Mouse (Mus musculus): ENCODE results near the gene Ube2b.

Gene Ube2b

DNA sequence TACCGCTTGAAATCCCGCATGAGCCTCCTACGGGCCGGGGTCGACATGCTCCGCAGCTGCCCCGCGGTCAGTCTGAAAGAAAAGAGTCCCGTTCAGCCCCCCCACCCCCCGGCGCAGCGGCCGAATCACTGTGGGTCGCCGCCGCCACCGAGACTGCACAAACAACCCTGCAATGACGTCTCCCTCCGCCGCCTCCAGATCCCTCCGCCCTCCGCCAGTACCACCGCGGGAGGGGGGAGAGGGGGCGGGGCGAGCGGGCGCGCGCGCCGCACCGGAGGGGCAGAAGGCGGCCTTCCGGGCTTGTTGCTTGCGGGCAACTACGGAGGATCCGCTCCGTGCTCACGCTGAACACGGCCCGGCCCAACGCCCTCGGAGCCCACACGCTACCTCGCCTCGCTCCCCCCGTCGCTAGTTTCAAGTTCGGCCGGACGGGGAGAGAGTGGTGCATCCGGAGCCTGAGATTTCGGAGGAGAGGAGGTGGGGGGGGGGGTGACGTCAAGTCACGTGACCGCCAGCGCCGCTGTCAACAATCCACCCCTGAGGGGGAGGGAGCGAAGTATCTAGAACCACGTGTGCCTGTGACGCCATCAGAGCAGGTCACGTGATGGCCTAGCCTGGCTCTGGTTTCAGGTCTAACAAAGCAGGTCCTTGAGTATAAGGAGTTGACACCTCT is at the start of gene Ube2b:
Gene Ube2b, minus strand, starts transcription at position 473 of the 673 bp plus-strand sequence.
- peak; percentile 96 to 99 for DNase-seq (ENCODE audit: low spot score in 2 of 2)

DNA sequence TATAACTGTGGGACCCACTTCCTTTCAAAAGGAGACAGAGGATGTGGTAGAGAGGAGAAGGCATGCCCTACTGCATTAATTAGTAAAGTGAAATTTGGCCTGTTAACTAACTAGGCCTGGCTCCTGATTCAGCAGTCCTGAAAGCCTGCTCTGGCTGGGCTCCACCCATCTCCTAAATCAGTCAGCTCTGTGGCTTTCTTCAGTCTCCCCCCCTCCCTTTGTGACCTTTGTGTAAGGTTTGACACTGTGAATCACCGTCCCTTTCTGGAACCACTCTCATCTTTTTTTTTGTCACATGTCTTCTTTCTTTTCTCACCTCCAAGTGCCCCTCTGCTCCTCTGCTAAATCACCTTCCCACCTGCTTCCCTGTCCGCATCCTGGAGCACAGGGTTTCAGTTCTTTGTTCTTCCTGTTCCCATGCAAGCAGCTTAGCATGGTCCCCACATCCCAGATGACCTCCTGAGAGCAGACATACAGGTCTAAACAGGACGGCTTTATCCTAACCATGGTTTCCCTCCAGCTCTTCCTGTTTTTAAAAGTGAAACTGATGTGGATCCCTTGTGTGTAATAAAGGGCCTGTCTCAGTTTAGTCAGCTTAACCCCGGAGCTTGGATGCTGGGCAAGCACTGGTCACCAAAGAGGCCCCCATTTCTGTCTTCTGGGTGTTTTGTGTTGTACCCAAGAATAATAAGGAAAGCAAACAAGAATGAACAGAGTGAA is 46.0 kb upstream of the Ube2b start:
- no peak for DNase-seq (ENCODE audit: low spot score in 2 of 2)

DNA sequence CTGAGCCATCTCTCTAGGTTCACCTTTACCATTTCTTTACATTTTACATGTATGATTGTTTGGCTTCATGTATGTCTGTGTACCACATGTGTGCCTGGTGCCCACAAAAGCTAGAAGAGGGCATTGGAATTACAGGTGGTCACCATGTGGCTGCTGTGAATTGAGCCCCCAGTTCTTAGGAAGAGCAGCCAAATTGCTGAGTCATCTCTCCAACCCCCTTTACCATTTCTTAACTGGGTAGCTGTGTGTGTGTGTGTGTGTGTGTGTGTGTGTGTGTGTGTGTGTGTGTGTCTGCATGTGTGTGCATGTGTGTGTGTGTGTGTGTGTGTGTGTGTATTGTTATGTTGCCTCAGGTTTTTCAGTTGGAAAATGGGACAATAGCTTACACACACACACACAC is 43.6 kb upstream of the Ube2b start:
- DNase-seq (ENCODE audit: low spot score in 2 of 2): no peak

DNA sequence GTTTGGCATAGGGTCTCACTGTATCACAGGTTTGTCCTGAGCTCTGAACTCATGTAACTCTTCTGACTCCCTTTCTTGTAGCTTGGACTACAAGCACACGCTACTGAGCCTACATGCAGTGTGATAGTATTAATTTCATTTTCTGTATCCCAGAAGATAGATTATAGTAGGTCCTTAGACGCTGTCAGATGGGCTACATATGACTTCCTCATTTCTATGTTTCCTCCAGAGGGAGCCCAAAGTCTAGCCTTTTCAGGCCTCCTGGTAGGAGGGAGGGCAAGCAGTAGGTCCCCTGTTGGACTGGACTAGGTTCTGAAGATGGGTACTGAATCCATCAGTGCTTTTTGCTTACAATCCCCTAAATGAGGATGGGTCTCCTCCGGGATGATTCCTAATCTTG is 42.7 kb upstream of the Ube2b start:
- DNase-seq (ENCODE audit: low spot score in 2 of 2): peak in 1 of 2 experiments; percentile 5

DNA sequence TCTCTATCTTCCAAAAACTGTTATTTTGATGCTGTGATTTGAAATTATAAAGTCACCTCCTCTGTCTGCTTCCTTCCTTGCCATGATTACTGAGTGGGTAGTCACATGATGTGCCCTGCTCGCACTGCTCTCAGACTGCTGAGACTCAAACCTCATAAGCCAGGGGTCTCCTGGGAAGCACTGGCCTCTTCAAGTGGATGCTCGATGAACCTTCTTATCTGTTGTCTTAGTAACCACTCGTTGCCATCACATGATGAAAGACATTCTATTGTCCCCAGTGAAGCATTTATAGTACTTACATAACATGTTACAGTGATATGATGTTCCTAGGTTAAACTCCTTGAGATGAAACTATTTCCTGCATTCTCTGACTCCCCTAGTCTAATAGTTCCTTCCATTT is 37.1 kb upstream of the Ube2b start:
- no peak for DNase-seq (ENCODE audit: low spot score in 2 of 2)

DNA sequence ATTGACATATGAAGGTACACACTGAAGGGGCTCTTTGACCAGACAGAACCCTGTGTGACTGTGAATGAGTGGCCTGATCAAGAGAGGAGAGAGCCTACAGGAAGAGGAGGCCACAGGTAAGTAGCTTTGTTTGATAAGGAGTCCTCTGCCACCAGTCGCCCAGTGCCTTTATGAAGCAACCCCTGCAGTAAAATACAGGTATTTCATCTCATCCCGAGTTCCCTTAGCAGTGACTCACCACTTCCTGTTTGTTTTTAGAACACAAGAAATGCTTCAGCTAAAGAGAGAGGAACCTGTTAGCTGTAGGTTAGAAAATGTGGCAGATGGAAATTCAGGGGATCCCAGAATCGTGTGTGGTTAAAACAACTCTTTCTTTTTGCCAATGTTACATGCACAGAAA is 35.3 kb upstream of the Ube2b start:
- DNase-seq (ENCODE audit: low spot score in 2 of 2): no peak

DNA sequence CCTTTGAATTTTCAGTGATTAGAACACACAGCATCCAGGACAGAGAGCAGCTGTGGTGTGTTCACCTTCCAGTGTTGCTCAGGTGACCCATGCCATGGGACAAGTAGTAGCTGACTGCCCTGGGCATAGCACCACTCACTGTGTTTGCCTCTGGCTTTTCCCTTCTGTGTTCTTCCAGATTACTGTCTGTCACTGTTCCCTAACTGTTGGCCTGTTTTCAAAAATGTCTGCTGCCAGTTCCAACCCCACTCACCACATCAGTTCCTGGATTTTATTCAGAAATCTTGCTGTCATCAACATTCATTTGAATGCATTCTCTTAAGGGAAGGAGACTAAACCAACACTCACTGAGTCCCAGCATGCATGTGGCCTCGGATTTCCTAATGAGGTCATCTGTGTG is 33.4 kb upstream of the Ube2b start:
- DNase-seq (ENCODE audit: low spot score in 2 of 2): no peak

DNA sequence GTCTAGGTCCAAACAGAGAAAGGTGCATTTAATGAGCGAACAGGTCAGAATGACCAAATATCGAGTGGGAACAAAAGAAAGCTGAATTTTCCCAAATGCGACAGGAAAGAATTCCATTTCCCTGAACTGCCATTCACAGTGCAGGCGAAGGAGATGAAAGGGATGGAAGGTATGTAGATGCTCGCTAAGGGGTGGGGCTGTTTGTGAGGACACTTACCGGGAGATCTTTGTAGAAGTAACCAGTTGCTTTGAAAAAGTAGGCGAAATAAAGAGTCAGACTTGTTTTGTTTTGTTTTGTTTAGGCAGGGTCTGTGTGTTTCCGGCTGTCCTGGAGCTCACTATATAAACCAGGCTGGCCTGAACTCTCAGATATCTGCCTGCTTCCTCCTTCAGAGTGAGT is 31.8 kb upstream of the Ube2b start:
- no peak for DNase-seq (ENCODE audit: low spot score in 2 of 2)

DNA sequence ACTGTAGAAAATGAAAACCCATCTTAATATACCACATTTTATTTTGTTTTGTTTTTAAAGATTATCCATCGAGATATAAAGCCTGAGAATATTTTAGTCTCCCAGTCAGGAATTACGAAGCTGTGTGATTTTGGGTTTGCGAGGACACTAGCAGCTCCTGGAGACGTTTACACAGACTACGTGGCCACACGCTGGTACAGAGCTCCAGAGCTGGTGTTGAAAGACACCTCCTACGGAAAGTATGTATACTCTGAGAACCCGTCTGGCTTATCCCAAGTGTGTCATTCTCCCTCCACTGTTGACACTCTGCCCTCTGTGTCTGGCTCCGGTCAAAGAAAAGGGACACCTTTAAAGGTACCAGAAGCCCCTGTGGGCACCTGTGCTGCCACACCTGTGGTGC is 17.7 kb upstream of the Ube2b start:
- DNase-seq (ENCODE audit: low spot score in 2 of 2): peak in 1 of 2 experiments; percentile 37

DNA sequence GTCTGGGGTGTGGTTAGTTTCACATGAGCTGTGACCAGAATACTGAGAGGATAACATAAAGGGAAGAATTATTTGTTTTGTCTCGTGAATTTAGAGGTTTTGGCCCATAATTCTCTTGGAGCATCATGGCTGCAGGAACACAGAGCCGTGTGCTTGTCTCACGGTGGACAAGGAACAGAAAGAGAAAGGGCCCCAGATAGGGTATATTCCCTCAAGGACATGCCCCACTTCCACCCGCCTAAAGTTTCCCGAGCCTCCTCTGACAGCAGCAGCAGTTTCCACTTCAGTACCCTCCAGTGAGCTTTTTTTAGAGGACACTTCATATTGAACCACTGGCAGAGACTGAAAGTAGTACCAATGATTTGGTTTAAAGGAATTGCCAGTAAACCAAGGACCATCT is 11.0 kb upstream of the Ube2b start:
- DNase-seq (ENCODE audit: low spot score in 2 of 2): no peak

DNA sequence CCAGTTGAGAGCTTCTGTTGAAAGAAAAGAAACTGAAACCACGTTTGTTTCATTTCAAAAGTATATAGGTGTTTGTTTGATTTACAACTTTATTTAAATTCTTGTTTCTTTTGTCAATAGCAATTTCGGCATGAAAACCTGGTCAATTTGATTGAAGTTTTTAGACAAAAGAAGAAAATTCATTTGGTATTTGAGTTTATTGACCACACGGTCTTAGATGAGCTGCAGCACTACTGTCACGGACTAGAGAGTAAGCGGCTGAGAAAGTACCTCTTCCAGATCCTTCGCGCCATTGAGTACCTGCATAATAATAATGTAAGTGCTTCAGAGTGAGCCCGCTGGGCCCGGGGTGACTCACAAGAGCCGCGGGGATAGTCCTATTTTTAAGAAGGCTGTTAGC is 10.4 kb upstream of the Ube2b start:
- DNase-seq (ENCODE audit: low spot score in 2 of 2): no peak

DNA sequence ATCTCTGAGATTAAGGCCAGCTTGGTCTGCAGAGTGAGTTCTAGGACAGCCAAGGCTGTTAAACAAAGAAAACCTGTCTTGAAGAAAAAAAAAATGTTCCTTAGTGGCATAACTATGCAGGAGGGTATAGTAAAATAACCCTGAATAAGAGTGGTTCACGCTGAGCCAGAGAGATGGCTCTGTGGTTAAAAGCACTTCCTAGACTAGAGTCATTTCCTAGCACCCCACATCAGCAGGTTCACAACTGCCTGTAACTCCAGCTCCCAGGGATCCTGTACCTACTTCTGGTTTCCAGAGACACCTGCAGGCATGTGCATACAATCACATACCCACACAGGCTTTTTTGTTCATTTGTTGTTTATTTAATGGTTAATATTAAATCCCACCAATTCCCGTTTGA is 5.0 kb upstream of the Ube2b start:
- no peak for DNase-seq (ENCODE audit: low spot score in 2 of 2)

DNA sequence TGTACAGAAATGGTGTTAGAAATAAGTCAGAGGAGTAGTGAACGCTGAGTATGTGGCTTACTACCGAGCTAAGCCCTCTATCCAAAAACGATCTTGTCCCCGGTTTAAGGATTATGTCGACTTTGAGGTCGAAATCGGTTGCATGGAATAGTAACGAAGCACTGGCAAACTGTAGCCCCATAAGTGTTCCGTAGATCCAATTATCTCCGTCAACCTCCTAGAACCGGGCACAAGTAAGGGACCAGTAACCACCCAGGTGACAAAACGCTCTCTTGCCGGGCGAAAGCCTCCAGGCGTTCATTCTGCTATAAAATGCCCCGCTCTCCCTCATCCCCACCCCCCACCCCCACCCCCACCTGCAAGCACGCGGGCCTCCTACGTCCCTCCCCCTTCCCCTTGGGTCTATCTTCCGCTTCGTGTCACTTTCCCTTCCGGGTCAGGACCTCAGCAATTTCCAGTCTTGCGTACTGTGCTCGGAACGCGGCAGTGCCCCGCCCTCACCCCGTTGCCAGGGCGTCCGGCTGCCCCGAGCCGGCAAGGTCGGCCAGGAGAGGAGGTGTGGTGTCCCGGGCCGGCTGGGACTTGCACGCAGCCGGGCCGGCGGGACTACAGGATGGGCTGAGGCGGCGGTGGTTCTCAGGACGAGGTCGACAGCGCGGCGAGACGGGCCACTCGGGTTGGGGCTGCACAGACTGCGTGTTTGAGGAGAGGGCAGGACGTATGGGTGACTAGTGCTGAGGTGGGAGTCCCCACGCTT is 3.4 kb upstream of the Ube2b start, which contains the start of gene Cdkl3:
Gene Cdkl3, plus strand, starts transcription at position 450 of the 757 bp plus-strand sequence.
- DNase-seq (ENCODE audit: low spot score in 2 of 2): peak; percentile 86 to 88

DNA sequence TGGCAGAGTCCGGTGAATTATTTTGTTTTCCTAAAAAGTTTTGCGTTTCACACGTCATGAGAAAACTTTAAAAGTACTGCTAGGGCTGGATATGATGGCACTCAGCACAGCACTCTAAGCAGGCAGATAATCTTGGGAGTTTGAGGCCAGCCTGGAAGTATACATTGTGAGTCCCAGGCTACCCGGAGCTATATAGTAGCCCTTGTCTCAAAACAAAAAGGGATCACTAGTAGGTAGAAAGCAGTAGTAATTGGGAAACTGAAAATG is 2.9 kb upstream of the Ube2b start:
- no peak for DNase-seq (ENCODE audit: low spot score in 2 of 2)

DNA sequence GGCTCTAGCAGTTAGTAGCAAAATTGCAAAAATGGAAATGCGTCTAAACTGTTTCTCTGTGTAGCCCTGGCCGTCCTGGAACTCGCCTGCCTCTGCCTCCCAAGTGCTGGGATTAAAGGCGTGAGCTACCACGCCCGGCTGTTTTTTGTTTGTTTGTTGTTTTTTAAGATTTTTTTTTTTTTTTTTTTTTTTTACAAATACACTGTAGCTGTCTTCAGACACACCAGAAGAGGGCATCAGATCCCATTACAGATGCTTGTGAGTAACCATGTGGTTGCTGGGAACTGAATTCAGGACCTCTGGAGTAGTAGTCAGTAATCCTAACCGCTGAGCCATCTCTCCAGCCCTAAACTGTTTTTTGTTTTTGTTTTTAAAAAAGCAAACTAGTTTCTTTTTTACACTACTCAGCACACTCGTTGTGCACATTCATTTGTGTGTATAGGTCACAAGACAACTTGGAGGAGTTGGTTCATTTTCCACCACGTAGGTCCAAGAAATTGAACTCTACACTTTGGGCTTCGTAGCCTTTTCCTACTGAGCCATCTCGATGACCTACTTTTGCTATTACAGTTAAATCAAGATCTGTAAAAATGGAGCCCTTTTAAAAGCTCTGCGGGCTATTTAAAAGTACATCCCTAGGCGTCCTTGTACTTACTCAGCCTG is 2.4 kb upstream of the Ube2b start:
- DNase-seq (ENCODE audit: low spot score in 2 of 2): no peak

DNA sequence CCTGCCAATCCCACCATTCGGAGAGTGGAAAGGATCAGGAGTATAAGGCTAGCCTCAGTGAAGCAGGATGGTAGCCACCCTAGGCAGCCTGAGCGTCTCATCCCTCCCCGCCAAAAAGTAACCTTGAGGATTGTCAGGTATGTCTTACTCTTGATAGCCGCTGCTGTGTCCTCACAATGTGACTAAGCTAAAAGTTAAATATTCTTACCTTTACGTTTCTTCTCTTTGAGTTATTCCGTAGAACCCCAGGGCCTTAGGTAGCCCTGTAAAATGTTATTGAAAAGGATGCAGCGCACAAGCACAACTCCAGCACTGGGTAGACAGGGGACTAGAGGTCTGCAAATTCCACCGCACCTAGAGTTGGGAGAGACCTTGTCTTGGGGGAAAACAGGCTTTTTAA is 1.3 kb upstream of the Ube2b start:
- no peak for DNase-seq (ENCODE audit: low spot score in 2 of 2)

DNA sequence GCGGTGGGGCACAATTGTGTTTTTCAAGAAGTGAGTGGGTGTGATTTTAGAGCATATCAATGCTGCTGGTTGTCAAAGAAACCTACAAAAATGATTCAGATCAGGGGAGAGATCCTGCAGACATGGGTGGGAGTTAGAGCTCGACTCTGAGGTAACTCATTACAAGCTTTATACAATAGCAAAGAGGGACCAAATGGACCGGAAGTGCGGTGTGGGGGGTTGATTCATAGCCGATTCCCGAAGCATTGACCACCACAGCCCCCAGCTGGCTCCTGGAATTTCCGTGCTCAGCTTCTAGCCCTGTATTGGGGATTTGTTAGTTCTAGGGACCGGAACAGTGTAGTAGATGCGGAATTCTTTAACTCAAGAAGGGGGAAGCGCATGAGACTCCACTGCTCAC is 779 bp upstream of the Ube2b start:
- no peak for DNase-seq (ENCODE audit: low spot score in 2 of 2)

DNA sequence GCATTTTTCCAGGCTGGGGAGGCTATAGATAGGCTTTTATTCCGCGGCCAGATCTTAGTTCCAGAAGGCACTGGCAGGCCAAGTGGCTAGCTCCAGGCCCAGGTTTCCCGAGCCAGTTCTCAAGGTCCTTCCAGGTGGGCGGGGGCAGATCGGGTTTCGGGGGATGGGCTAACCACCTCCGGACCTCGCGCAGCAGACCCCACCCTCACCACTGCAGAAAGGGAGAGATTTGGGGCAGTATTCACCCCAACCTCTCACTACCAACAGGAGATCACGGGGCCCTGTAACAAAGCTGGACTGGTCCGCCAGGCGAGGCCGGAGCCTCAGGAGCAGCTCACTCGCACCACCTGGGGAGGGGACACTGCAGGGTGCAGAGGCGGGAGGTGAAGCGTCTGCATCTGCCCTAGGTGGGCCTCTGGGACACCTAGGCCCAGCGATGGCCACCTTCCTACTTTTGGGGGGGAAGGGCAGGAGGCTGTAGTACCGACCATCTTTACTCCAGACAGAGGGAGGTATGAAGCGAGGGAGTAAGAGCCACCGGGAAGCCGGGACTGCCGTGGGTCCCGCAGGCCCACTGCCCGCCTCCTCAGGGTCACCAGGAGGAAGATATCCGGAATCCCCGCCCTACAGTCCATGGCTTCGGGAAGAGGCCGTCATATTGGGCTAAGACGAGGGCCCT is 812 bp downstream of the Ube2b start:
- DNase-seq (ENCODE audit: low spot score in 2 of 2): no peak

DNA sequence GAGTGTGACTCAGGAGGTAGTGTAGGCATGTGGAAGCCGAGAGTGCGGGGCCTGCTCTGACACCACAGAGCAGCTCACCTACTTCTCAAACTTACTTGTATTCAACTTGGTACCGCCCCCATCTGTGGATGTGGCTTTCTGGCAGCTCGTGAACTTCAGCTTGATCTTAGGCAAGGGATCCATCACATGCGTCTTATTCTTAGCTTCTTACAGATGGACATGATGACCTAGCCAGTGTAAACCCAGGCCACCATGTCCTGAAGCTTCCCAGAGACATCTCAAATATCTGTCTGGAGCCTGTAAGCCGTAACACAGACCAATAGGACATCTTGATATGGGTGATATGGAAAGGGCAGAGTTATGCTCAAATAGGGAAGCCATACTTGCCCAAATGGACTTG is 28.9 kb downstream of the Ube2b start:
- DNase-seq (ENCODE audit: low spot score in 2 of 2): no peak

DNA sequence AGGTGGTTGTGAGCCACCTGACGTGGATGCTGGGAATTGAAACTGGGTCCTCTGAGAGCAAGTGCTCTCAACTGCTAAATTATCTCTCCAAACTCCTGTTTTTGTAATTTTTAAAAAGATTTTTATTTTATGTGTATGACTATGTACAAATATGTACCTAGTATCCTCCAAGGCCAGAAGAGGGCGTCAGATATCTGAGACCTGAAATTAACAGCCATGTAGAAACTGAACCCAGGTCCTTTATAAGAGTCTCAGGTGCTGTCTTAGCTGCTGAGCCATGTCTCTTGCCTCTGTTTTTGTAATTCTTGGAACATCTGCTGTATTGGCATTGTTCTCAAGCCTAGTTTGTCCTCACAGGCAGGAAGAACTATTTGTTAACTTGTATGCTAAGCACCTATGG is 31.1 kb downstream of the Ube2b start:
- no peak for DNase-seq (ENCODE audit: low spot score in 2 of 2)

DNA sequence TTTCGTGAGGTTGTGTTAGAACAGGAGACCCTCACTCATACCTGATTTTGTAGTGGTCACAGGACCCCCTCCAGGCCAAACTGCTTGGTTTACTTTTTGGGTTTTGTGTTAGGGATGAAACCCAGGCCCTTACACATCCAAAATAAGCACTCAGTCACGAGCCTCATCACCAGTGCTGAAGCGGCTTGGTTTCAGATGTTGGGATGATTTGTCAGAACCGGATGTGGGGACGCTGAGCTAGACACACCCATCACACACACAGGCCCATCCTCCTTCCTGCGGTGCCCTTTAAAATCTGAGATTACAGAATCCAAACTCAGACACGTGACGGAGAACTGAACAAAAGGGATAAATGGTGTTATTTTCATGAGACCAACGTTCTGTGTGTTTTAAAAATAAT is 31.7 kb downstream of the Ube2b start:
- no peak for DNase-seq (ENCODE audit: low spot score in 2 of 2)
